8 mouse cellular contexts compared by ENCODE assay signal in genomic region chr12:82189715-82190581, GRCm38 (mm10). TPM values are rescaled to one million over a fixed set of nuclear protein-coding genes. Genes with fewer than 3 reads are reported as not detected.
DNase-seq lines count a peak whose midpoint lies in the region; ATAC-seq lines count a peak whose summit lies in the region.
"Had no signal": no experiment of that assay in that cellular context is flagged by ENCODE, and none has a peak within 500 bp of the region (broad histone marks: within the 10 kb centered on the region; RNA-seq: fewer than 3 reads in every experiment).

No protein-coding gene starts in this region.

- no peak overlapping the region for H3K9ac ChIP-seq in intestine, embryonic 14.5 days (ENCODE audit: low read length)
- H3K9ac ChIP-seq in midbrain, embryonic 14.5 days (replicated peaks; ENCODE audit: low read length), result no peak overlapping the region

- no peaks in the 10 kb centered on the region for H3K36me3 ChIP-seq in intestine, embryonic 14.5 days (ENCODE audit: control insufficient read depth, insufficient read depth, low read length)
- no peaks in the 10 kb centered on the region for H3K36me3 ChIP-seq in midbrain, embryonic 14.5 days (ENCODE audit: control insufficient read depth, insufficient read depth, low read length)
- peaks cover 9% of the 10 kb centered on the region for H3K36me3 ChIP-seq in midbrain, embryonic 10.5 days

- peak; percentile 55 for ATAC-seq in CD4-positive, CD25-positive, alpha-beta regulatory T cell, adult 4 months
- no peak; the same call in 1 of the 2 replicates for ATAC-seq in intestine, embryonic 14.5 days (replicated peaks; ENCODE audit: low FRiP score, low TSS enrichment, low read depth)
- peak; percentile 68 for ATAC-seq in megakaryocyte-erythroid progenitor cell, adult 5-6 weeks (replicated peaks; ENCODE audit: low FRiP score, low TSS enrichment, poor library complexity, severe bottlenecking)
- no peak for ATAC-seq in midbrain, embryonic 14.5 days (ENCODE audit: low FRiP score, low TSS enrichment)

- no peaks in the 10 kb centered on the region for H3K27me3 ChIP-seq in intestine, embryonic 14.5 days (replicated peaks; ENCODE audit: control insufficient read depth, insufficient read depth, low read length)
- no peaks in the 10 kb centered on the region for H3K27me3 ChIP-seq in midbrain, embryonic 14.5 days (ENCODE audit: control insufficient read depth, insufficient read depth, low read length)
- H3K27me3 ChIP-seq in midbrain, embryonic 10.5 days (ENCODE audit: low read depth, poor library complexity, severe bottlenecking), result no peaks in the 10 kb centered on the region

- peak overlapping the region; percentile 71; the same call in 1 of the 2 replicates for H3K27ac ChIP-seq in intestine, embryonic 14.5 days (ENCODE audit: low read depth)
- H3K27ac ChIP-seq in midbrain, embryonic 14.5 days (replicated peaks; ENCODE audit: low read depth, low read length), result no peak overlapping the region
- no peak overlapping the region for H3K27ac ChIP-seq in midbrain, embryonic 10.5 days (replicated peaks)

- peak; percentile 78 to 80 for DNase-seq in B cell, adult 2 months
- DNase-seq in intestine, embryonic 14.5 days (ENCODE audit: low spot score), result peak; percentile 55
- DNase-seq in midbrain, embryonic 14.5 days, result no peak
- no peak for DNase-seq in frontal cortex, postnatal 10 days (ENCODE audit: low spot score in 2 of 2)
- DNase-seq in midbrain, embryonic 10.5 days (ENCODE audit: low spot score), result no peak
- DNase-seq: adrenal gland, postnatal 14 days had no signal

- WGBS in intestine, embryonic 14.5 days, result 43% methylated on average over 16 of the region's 16 CpGs
- WGBS in midbrain, embryonic 14.5 days, result 88% methylated on average over 16 of the region's 16 CpGs
- 85% methylated on average over 16 of the region's 16 CpGs for WGBS in midbrain, embryonic 10.5 days

- peak overlapping the region; percentile 36 for H3K4me2 ChIP-seq in intestine, embryonic 14.5 days (ENCODE audit: low read length)
- H3K4me2 ChIP-seq in midbrain, embryonic 14.5 days (ENCODE audit: low read length), result no peak overlapping the region

- no peaks in the 10 kb centered on the region for H3K9me3 ChIP-seq in intestine, embryonic 14.5 days (ENCODE audit: control insufficient read depth, low read length)
- no peaks in the 10 kb centered on the region for H3K9me3 ChIP-seq in midbrain, embryonic 14.5 days (ENCODE audit: control insufficient read depth, low read length)
- peaks cover 4% of the 10 kb centered on the region; the same call in 1 of the 2 replicates for H3K9me3 ChIP-seq in midbrain, embryonic 10.5 days (replicated peaks)

- peaks cover 46% of the 10 kb centered on the region for H3K4me1 ChIP-seq in intestine, embryonic 14.5 days (replicated peaks; ENCODE audit: control insufficient read depth, insufficient read depth, low read length)
- H3K4me1 ChIP-seq in midbrain, embryonic 14.5 days (ENCODE audit: control insufficient read depth, insufficient read depth, low read length), result no peaks in the 10 kb centered on the region
- peaks cover 49% of the 10 kb centered on the region for H3K4me1 ChIP-seq in midbrain, embryonic 10.5 days

- no peak overlapping the region for H3K4me3 ChIP-seq in intestine, embryonic 14.5 days (ENCODE audit: low read depth, low read length)
- H3K4me3 ChIP-seq in midbrain, embryonic 14.5 days (replicated peaks; ENCODE audit: low read depth, low read length), result no peak overlapping the region
- H3K4me3 ChIP-seq in midbrain, embryonic 10.5 days, result no peak overlapping the region

RNA-seq across cellular contexts. Expression of gene Sipa1l1, which starts 20.8 kb away (rescaled TPM):
- polyA plus RNA-seq in CD4-positive, CD25-positive, alpha-beta regulatory T cell, adult 4 months (2017; shearing (Covaris generic)), result 10 to 100 TPM; 28.7 to 36.1 TPM
- 41.6 and 43.0 TPM in 2 replicates for polyA plus RNA-seq in intestine, embryonic 14.5 days (2014; fragmentation: Nextera tagmentation; extraction: Ambion mirVana)
- total RNA-seq in megakaryocyte-erythroid progenitor cell, adult 5-6 weeks (2014; fragmentation: Nextera tagmentation), result 47.1 and 51.3 TPM in 2 replicates
- total RNA-seq in megakaryocyte-erythroid progenitor cell, adult 5-6 weeks (2017), result 26.9 and 49.6 TPM in 2 replicates
- 11.1 and 14.5 TPM in 2 replicates for polyA plus RNA-seq in midbrain, embryonic 14.5 days (2014; fragmentation: Nextera tagmentation; extraction: Ambion mirVana)
- polyA plus RNA-seq in midbrain, embryonic 10.5 days (2016; fragmentation: Nextera tagmentation; extraction: Ambion mirVana), result 28.6 and 30.3 TPM in 2 replicates

Comparison
In these comparisons a context has a peak if more than half of its experiments do, and no peak if none do; other contexts are left out.
1. DNase-seq: peak in B cell, adult 2 months (2 of 2) and intestine, embryonic 14.5 days (single experiment); none in midbrain, embryonic 14.5 days (single experiment), frontal cortex, postnatal 10 days (0 of 2) and midbrain, embryonic 10.5 days (single experiment).
2. ATAC-seq: peak in CD4-positive, CD25-positive, alpha-beta regulatory T cell, adult 4 months (single experiment) and megakaryocyte-erythroid progenitor cell, adult 5-6 weeks (single experiment); none in intestine, embryonic 14.5 days (single experiment) and midbrain, embryonic 14.5 days (single experiment).